Mouse (Mus musculus) yolk sac, embryonic 10.5 days (tissue): ENCODE measurements around the gene Cd163.

Source experiments
- DNase-seq: peaks from one replicate; pipeline ENCODE4 v3.0.0-alpha.2; 2017; ENCODE audit warnings: low spot score

Cd163 gene

DNA sequence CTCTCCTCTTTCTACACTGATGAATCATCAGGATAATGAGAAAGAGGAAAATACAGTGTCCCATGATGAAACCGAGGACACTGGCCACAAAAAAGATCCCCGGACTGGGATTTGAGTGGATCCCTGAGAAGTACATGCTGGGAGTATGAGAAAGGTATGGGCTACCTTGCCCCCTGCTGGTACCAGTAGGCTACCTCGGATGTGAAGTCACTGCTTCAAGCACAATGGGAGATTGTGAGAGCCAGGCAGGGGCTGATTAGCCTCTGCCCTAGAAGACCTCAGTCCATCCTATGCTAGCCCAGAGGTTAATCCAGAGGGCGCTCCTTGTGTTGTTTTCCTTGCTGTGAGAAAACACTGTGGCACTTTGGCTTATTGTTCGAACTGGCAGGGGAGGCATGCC, 59.9 kb downstream of the Cd163 start:
- no peak for DNase-seq

DNA sequence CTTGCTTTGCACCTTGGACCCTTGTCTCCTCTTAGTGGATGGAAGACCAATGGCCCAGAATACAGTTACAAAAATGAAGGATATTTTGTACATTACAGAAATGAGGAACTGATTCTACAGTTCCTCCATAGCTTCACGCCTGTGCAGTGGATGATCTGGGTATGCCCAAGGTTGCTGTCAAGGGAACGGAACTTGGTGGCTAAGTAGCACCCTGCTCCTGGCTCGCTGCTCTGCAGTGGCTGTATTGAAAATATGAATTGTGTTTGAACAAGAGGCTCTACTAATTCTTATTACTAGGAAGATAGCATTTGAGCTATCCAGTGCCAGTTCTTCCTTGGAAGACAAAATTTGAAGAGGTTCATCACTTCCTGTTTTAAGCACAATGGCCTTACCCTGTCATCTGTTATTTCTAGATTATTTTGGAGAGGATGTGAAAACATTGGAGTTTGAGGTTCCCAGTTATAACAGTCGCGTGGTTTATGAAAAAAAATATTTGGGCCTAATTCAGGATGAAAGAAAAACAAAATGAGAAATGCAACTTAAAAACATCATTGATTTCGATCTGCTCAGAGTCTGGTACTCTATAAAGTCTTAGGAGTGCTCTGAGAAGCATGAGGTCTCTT, 69.2 kb downstream of the Cd163 start:
- DNase-seq, result no peak

DNA sequence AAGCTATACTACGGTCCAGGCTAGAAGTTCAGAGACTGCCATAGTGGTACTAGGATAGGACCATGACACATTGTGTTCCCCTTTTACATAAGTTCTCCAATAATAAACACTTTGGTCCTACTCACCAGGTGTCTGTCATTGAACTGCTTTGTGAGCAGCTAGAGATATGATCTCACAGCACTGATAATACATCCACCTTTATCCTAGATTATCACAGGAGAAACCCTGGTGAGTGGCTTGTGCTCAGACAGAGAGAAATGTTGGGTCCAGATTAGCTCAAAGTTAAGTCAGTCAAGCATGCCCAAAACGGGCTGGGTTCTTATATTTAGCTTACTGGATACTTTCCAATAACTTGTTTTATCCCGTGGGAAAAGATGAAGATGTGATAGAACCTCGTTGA, 70.2 kb downstream of the Cd163 start:
- no peak for DNase-seq

DNA sequence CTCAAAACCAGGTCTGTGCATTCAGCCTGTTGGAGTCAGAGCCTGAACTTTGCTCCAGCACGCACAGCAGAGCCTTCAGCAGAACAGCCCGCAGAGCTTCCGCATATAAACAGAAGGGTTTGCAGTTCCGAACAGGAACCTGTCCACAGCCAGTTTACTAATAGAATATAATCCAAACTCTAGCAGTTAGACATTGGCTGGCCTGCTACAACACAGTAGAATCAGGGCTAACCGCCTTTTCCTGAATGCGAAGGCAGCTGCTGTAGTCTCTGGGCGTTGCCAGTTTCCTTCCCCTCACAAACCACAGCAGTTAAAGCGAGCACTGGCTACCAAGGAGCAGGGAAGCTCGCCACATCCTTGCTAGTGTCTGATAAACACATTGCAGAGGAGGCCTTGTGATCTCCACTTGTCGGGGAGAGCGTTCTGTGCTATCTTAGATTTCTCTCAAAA, 71.0 kb downstream of the Cd163 start:
- DNase-seq, result peak; percentile 57

GRCm38 (mm10) chr6:124376311-124376710, 71.9 kb downstream of the Cd163 start:
- DNase-seq, result no peak

DNA sequence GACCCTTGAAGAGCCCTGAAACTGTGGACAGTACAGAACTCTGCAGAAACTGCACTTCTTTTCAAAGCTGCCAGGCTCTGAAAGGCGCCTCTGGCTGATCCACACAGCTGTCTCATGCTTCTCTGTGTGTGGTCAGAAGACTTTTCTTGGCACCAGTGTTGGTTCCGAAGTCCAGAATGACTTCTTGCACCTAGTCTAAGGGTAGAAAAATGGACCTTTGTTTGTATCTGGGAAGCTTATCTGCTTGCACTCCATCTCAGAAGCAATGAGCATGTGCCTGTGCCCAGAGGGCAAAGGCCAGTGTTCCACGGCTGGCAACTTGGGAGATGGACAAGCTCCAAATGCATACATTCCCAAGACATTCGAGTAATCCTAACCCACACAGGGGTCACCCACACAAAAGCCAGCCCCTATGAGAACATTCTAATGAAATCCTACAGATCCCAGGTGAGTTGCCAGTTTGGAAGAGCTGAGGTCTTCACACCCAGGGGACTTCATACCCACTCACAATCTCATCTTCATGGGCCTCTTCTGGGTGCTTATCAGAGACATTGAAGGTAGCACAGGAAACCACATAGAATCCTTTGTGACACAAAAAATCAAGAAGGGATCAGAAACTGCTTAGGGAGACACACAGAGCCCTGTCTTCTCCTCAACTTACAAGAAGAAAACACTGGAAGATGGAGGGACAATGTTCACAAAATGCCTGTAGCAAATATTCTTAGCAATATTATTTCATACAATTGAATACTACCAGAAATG, 73.2 kb downstream of the Cd163 start:
- DNase-seq, result no peak

GRCm38 (mm10) chr6:124379331-124379730, 74.9 kb downstream of the Cd163 start:
- peak; percentile 48 for DNase-seq
